Mouse (Mus musculus) hindbrain, postnatal 0 days (tissue): Measurements from ENCODE around the gene Ppp1r16b. TPM values are rescaled to one million over a fixed set of nuclear protein-coding genes. Genes with fewer than 3 reads are reported as not detected.

ENCODE experiments used
- ATAC-seq: fragments of 200-750 bp; cut with Nextera tagmentation; 2 replicates; pipeline ENCODE4 v1.8.0; 2017; ENCODE audit warnings: mild to moderate bottlenecking, moderate TSS enrichment, moderate library complexity
- DNase-seq: peaks from one replicate; pipeline ENCODE4 v3.0.0-alpha.2; 2015; ENCODE audit warnings: low spot score
- H3K27ac ChIP-seq: fragments of 300-500 bp; sonication (generic); 2 replicates; pipeline ENCODE4 v1.5.1; 2014; ENCODE audit warnings: mild to moderate bottlenecking
- H3K27me3 ChIP-seq: fragments of 300-500 bp; sonication (generic); 2 replicates; pipeline ENCODE4 v1.6.1; 2014; ENCODE audit warnings: low read length, mixed read lengths; ENCODE audit not compliant: insufficient read depth
- H3K36me3 ChIP-seq: fragments of 300-500 bp; sonication (generic); 2 replicates; pipeline ENCODE4 v1.6.1; 2014; ENCODE audit warnings: low read length, mixed read lengths; ENCODE audit not compliant: insufficient read depth
- H3K4me1 ChIP-seq: fragments of 300-500 bp; sonication (generic); 2 replicates; pipeline ENCODE4 v1.6.1; 2014; ENCODE audit warnings: antibody characterized with exemption, low read length, mixed read lengths; ENCODE audit not compliant: insufficient read depth
- H3K4me2 ChIP-seq: fragments of 300-500 bp; sonication (generic); 2 replicates; pipeline ENCODE4 v1.6.1; 2014; ENCODE audit warnings: low read depth, mild to moderate bottlenecking, low read length, moderate library complexity, mixed read lengths
- H3K4me3 ChIP-seq: fragments of 300-500 bp; sonication (generic); 2 replicates; pipeline ENCODE4 v1.5.1; 2014; ENCODE audit warnings: low read length
- H3K9ac ChIP-seq: fragments of 300-500 bp; sonication (generic); replicated peaks from 2 replicates; pipeline ENCODE4 v1.6.1; 2014; ENCODE audit warnings: mild to moderate bottlenecking, low read length, moderate library complexity, mixed read lengths
- H3K9me3 ChIP-seq: fragments of 300-500 bp; sonication (generic); 2 replicates; pipeline ENCODE4 v1.6.1; 2016; ENCODE audit warnings: low read length, mixed read lengths
- CTCF ChIP-seq: IDR thresholded peaks from 2 replicates; pipeline ENCODE4 v1.5.1; 2016; ENCODE audit warnings: antibody characterized with exemption, control low read depth, low read depth
- WGBS: fragments of 180-500 bp; shearing (Covaris S2); extraction: QIAGEN DNeasy Blood & Tissue Kit; methylation state at CpG from one replicate; pipeline ENCODE4 v1.1.7; 2014; 5-methylcytosine and 5-hydroxymethylcytosine counted together
- polyA plus RNA-seq: library from polyadenylated mRNA; unstranded; fragments of >200 nt; fragmentation: Nextera tagmentation; extraction: Ambion mirVana; gene quantifications from 2 replicates; pipeline ENCODE4 v1.2.1, GENCODE M21; 2015
- total RNA-seq: library from RNA; depleted of rRNA; stranded (reverse); fragments of >200 nt; gene quantifications from 2 replicates; pipeline ENCODE4 v1.2.3, GENCODE M21; 2014

The Ppp1r16b gene
- total and polyA plus RNA-seq, 2 experiments from 2014 or later: 30.3 to 32.4 TPM

DNA sequence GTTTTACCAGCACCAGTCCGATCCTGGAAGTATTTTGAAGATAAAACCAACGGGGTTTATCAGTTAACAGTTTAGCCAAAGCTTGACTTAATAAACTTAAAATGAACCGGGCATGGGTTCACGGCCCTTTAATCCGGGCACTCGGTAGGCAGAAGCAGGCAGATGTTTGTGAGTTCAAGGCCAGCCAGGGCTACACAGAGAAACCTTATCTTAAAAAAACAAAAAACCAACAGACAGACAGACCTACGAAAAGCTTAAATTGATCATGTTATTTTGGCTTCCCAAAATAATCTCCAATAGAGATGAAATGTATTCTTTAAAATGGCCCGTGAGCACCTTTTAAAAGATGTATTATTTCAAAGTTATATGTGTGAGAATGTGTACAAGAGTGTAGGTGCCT lies 39.5 kb upstream of the Ppp1r16b start:
- peaks cover 7% of the 10 kb centered on the region; the same call in 1 of the 2 replicates for H3K36me3 ChIP-seq
- no peaks in the 10 kb centered on the region for H3K27me3 ChIP-seq
- H3K4me2 ChIP-seq: peak overlapping the region; percentile 72
- 39% methylated on average over 8 of the region's 8 CpGs for WGBS
- peak overlapping the region; percentile 86 for H3K9ac ChIP-seq
- no peak for DNase-seq
- peaks cover 5% of the 10 kb centered on the region; the same call in 1 of the 2 replicates for H3K4me1 ChIP-seq
- peak overlapping the region; percentile 87; the same call in 1 of the 2 replicates for H3K27ac ChIP-seq
- no peak for TF ChIP-seq CTCF
- ATAC-seq: no peak
- H3K9me3 ChIP-seq: no peaks in the 10 kb centered on the region
- H3K4me3 ChIP-seq: peak overlapping the region; percentile 94

DNA sequence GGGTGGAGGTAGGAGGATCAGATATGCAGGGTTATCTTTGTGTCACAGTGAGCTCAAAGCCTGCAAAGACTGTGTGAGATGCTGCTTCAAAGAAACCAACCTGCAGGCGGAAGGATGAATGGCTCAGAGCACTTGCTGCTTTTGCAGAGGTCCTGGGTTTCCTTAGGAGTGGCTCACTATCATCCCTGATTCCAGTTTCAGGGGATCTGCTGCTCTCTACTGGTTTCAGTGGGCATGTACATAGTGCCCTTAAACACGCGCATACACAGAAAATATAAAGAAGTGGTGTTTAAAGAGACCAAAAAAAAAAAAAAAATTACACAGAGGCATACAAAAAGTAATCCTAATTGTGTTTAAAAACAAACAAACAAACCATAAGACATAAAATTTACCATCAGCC lies 36.3 kb upstream of the Ppp1r16b start:
- H3K9ac ChIP-seq: no peak overlapping the region
- ATAC-seq (no peak), DNase-seq (peak; percentile 71)
- H3K27ac ChIP-seq: no peak overlapping the region
- peaks cover 5% of the 10 kb centered on the region; the same call in 1 of the 2 replicates for H3K4me1 ChIP-seq
- H3K4me3 ChIP-seq: no peak overlapping the region
- 64% methylated on average over 3 of the region's 3 CpGs for WGBS
- peaks cover 37% of the 10 kb centered on the region; the same call in 1 of the 2 replicates for H3K36me3 ChIP-seq
- H3K4me2 ChIP-seq: no peak overlapping the region
- TF ChIP-seq CTCF: peak; percentile 69
- no peaks in the 10 kb centered on the region for H3K9me3 ChIP-seq
- no peaks in the 10 kb centered on the region for H3K27me3 ChIP-seq

DNA sequence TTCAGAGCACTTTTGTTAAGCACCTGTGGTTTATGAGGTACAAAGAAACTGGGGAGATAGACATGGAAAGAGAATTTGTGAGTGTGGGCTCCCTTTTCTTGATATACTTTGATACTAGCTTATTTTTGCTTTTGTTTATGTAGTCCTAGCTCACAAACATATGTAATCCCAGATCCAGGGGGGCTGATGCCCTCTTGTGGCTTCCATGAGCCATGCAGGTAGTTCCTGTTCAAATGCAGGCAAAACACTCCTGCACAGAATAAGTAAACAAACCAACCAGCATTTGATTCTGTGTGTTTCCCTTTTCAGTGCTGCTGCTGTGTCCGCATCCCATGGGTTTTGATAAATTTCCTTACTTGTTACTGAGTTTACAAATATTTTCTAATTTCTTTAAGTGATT lies 35.8 kb upstream of the Ppp1r16b start:
- no peak overlapping the region for H3K27ac ChIP-seq
- peaks cover 39% of the 10 kb centered on the region; the same call in 1 of the 2 replicates for H3K36me3 ChIP-seq
- no peaks in the 10 kb centered on the region for H3K27me3 ChIP-seq
- peaks cover 5% of the 10 kb centered on the region; the same call in 1 of the 2 replicates for H3K4me1 ChIP-seq
- WGBS: 82% methylated on average over 1 of the region's 1 CpGs
- peak; percentile 85 for TF ChIP-seq CTCF
- ATAC-seq (no peak), DNase-seq (peak; percentile 79)
- no peak overlapping the region for H3K4me2 ChIP-seq
- H3K9me3 ChIP-seq: no peaks in the 10 kb centered on the region
- H3K4me3 ChIP-seq: no peak overlapping the region
- no peak overlapping the region for H3K9ac ChIP-seq

GRCm38 (mm10) chr2:158631873-158632272 lies 33.3 kb upstream of the Ppp1r16b start:
- no peaks in the 10 kb centered on the region for H3K9me3 ChIP-seq
- no peak for TF ChIP-seq CTCF
- no peaks in the 10 kb centered on the region for H3K4me1 ChIP-seq
- ATAC-seq: no peak
- no peaks in the 10 kb centered on the region for H3K27me3 ChIP-seq
- H3K4me3 ChIP-seq: no peak overlapping the region
- H3K27ac ChIP-seq: no peak overlapping the region
- peaks cover 63% of the 10 kb centered on the region for H3K36me3 ChIP-seq
- 74% methylated on average over 5 of the region's 5 CpGs for WGBS
- DNase-seq: no peak
- H3K4me2 ChIP-seq: no peak overlapping the region
- no peak overlapping the region for H3K9ac ChIP-seq

DNA sequence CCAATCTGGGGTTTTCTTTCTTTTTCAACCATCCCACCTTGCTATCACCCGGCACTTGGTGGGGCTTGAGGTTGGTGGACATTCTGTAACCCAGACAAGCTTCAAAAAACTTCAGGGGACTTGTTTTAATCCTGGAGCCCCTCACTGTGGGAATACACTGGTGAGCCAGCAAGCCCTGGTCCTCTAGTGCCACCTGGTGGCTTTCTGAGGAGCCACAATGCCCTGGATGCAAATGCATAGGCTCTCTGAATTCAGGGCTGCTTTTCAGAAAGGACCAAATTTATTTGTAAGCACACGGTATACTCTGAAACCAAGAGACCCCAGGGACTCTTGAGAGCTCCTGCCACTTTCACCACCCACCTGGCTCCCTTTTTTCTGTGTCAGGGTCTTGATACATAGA lies 23.3 kb upstream of the Ppp1r16b start:
- TF ChIP-seq CTCF: peak; percentile 91
- WGBS: 16% methylated on average over 2 of the region's 2 CpGs
- DNase-seq (peak; percentile 87), ATAC-seq (peak; percentile 75)
- Histone ChIP-seq H3K4me2 (no peak overlapping the region), H3K27ac (no peak overlapping the region), H3K4me3 (no peak overlapping the region), H3K36me3 (peaks cover 30% of the 10 kb centered on the region; the same call in 1 of the 2 replicates), H3K9ac (no peak overlapping the region), H3K9me3 (no peaks in the 10 kb centered on the region), H3K27me3 (no peaks in the 10 kb centered on the region), H3K4me1 (no peaks in the 10 kb centered on the region)

- Histone ChIP-seq H3K9me3 (no peaks in the 10 kb centered on the region), H3K4me2 (no peak overlapping the region), H3K27ac (no peak overlapping the region), H3K9ac (no peak overlapping the region), H3K4me3 (no peak overlapping the region), H3K36me3 (peaks cover 22% of the 10 kb centered on the region; the same call in 1 of the 2 replicates), H3K4me1 (no peaks in the 10 kb centered on the region), H3K27me3 (no peaks in the 10 kb centered on the region)
- WGBS: 89% methylated on average over 2 of the region's 2 CpGs
- no peak for ATAC-seq
- TF ChIP-seq CTCF: no peak
- DNase-seq: no peak
Observed at GRCm38 (mm10) chr2:158642587-158642986, 22.6 kb upstream of the Ppp1r16b start.

DNA sequence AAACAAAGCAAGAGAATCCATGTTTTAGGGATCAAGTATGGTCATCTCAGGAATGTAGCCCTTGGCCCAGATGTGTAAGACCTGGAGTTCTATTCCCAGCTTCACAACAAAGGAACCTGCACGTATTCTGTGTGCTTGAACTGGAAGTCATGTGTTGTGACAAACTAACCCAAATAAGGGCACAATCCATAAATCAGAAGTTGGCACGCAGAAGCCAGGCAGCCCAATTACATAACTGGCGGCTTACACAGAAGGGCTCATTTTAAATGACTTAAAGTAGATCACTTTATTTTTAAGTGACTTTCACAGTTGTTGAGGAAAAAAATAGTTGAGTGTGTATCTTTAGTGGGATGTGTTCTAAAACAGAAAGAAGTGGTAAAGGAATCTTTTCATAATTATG lies 21.4 kb upstream of the Ppp1r16b start:
- Histone ChIP-seq H3K4me2 (no peak overlapping the region), H3K27ac (no peak overlapping the region), H3K9ac (no peak overlapping the region), H3K4me3 (no peak overlapping the region), H3K36me3 (peaks cover 12% of the 10 kb centered on the region; the same call in 1 of the 2 replicates), H3K4me1 (no peaks in the 10 kb centered on the region), H3K9me3 (no peaks in the 10 kb centered on the region), H3K27me3 (no peaks in the 10 kb centered on the region)
- ATAC-seq (no peak), DNase-seq (no peak)
- WGBS: 84% methylated on average over 3 of the region's 3 CpGs
- TF ChIP-seq CTCF: no peak
